In genomic region chr12:24811906-24812305, GRCm38 (mm10) we compare ENCODE assay signal across 19 mouse cellular contexts. TPM values are rescaled to one million over a fixed set of nuclear protein-coding genes. Genes with fewer than 3 reads are reported as not detected.
DNase-seq lines count a peak whose midpoint lies in the region; ATAC-seq lines count a peak whose summit lies in the region.
"Had no signal": no experiment of that assay in that cellular context is flagged by ENCODE, and none has a peak within 500 bp of the region (broad histone marks: within the 10 kb centered on the region; RNA-seq: fewer than 3 reads in every experiment).

No protein-coding gene starts in this region.

- H3K4me1 ChIP-seq in heart, embryonic 11.5 days (ENCODE audit: control insufficient read depth, insufficient read depth, low read length) = peaks cover 16% of the 10 kb centered on the region
- H3K4me1 ChIP-seq: embryonic facial prominence, embryonic 15.5 days; forebrain, embryonic 15.5 days; hindbrain, embryonic 15.5 days had no signal

- no peak overlapping the region for H3K27ac ChIP-seq in heart, embryonic 11.5 days (ENCODE audit: low read depth, low read length)
- H3K27ac ChIP-seq: embryonic facial prominence, embryonic 15.5 days; forebrain, embryonic 15.5 days; heart, embryonic 13.5 days; hindbrain, embryonic 15.5 days had no signal

- H3K9me3 ChIP-seq in heart, embryonic 11.5 days (replicated peaks; ENCODE audit: control insufficient read depth, low read length) = no peaks in the 10 kb centered on the region
- H3K9me3 ChIP-seq: embryonic facial prominence, embryonic 15.5 days; heart, embryonic 13.5 days; hindbrain, embryonic 15.5 days had no signal

- peak; percentile 35 for DNase-seq in heart, adult 11 months
- DNase-seq in Muller cell, postnatal 12 days (ENCODE audit: inconsistent ontology term) = peak; percentile 19
- DNase-seq in adrenal gland, postnatal 10 days = peak; percentile 30
- DNase-seq in testis, postnatal 14 days (ENCODE audit: low spot score) = peak; percentile 62
- DNase-seq in kidney, postnatal 25 days = no peak
- DNase-seq: cerebellum, adult 11 months; cerebellum, adult 8-10 months; cerebellum, postnatal 14 days; embryo, embryonic 11 days; gastrocnemius, postnatal 36 days; heart, adult 18-20 months; heart, postnatal 36 days had no signal

- no peak overlapping the region for H3K9ac ChIP-seq in heart, embryonic 11.5 days (ENCODE audit: low read depth, low read length)
- H3K9ac ChIP-seq: embryonic facial prominence, embryonic 15.5 days; forebrain, embryonic 15.5 days; heart, embryonic 13.5 days; hindbrain, embryonic 15.5 days had no signal

- 50% methylated on average over 4 of the region's 4 CpGs for WGBS in heart, embryonic 11.5 days (ENCODE audit: insufficient replicate concordance)

- no peak overlapping the region for H3K4me2 ChIP-seq in heart, embryonic 11.5 days
- H3K4me2 ChIP-seq: embryonic facial prominence, embryonic 15.5 days; forebrain, embryonic 15.5 days; heart, embryonic 13.5 days; hindbrain, embryonic 15.5 days had no signal

- H3K36me3 ChIP-seq in heart, embryonic 11.5 days (ENCODE audit: control insufficient read depth, insufficient read depth, low read length) = no peaks in the 10 kb centered on the region
- H3K36me3 ChIP-seq: embryonic facial prominence, embryonic 15.5 days; forebrain, embryonic 15.5 days; heart, embryonic 13.5 days; hindbrain, embryonic 15.5 days had no signal

- no peak for ATAC-seq in heart, embryonic 11.5 days (replicated peaks; ENCODE audit: insufficient number of reproducible peaks, low FRiP score, low TSS enrichment)
- ATAC-seq: forebrain, embryonic 15.5 days; intestine, embryonic 16.5 days had no signal

- H3K4me3 ChIP-seq in heart, embryonic 11.5 days (ENCODE audit: low read depth, low read length) = no peak overlapping the region
- H3K4me3 ChIP-seq: embryonic facial prominence, embryonic 15.5 days; erythroblast, embryonic 14.5 days; forebrain, embryonic 15.5 days; heart, embryonic 13.5 days; hindbrain, embryonic 15.5 days had no signal

- H3K27me3 ChIP-seq in heart, embryonic 11.5 days (ENCODE audit: control insufficient read depth, insufficient read depth, low read length) = no peaks in the 10 kb centered on the region
- H3K27me3 ChIP-seq: embryonic facial prominence, embryonic 15.5 days; forebrain, embryonic 15.5 days; heart, embryonic 13.5 days; hindbrain, embryonic 15.5 days had no signal

RNA-seq across cellular contexts. Expression of gene Mboat2, which starts 18.8 kb away (rescaled TPM):
- 39.1 and 40.1 TPM in 2 replicates for polyA plus RNA-seq in heart, embryonic 11.5 days (2014; fragmentation: Nextera tagmentation; extraction: Ambion mirVana)
- 10 to 100 TPM; 14.9 to 18.7 TPM for total RNA-seq in adrenal gland, postnatal 10 days (2021)

Comparison
In these comparisons a context has a peak if more than half of its experiments do, and no peak if none do; other contexts are left out.
1. DNase-seq: peak in heart, adult 11 months (single experiment), Muller cell, postnatal 12 days (single experiment), adrenal gland, postnatal 10 days (single experiment) and testis, postnatal 14 days (single experiment); none in kidney, postnatal 25 days (0 of 2).